Mouse (Mus musculus) kidney, adult 11 months (tissue): ENCODE measurements around the gene Arhgap25.
A peak's percentile ranks its signal among the peaks of the same experiment; 100 is the strongest.

Experiments used
- DNase-seq: peaks from one replicate; pipeline ENCODE4 v3.0.0; 2022

The Arhgap25 gene

GRCm38 (mm10) chr6:87436745-87437144, 96.3 kb downstream of the Arhgap25 start:
- DNase-seq = no peak

GRCm38 (mm10) chr6:87435791-87436190, 97.3 kb downstream of the Arhgap25 start:
- no peak for DNase-seq

- DNase-seq = no peak
Measured at GRCm38 (mm10) chr6:87428487-87429044, 104.5 kb downstream of the Arhgap25 start, which contains the start of gene Bmp10. Gene Bmp10 (plus strand): TSS chr6:87428994.

- DNase-seq = no peak
Measured at GRCm38 (mm10) chr6:87427616-87428015, 105.4 kb downstream of the Arhgap25 start.

GRCm38 (mm10) chr6:87426954-87427353, 106.1 kb downstream of the Arhgap25 start:
- no peak for DNase-seq

- DNase-seq = peak; percentile 48
Measured at GRCm38 (mm10) chr6:87424037-87424816, 108.8 kb downstream of the Arhgap25 start.

- DNase-seq = no peak
Measured at GRCm38 (mm10) chr6:87422304-87422703, 110.8 kb downstream of the Arhgap25 start.

GRCm38 (mm10) chr6:87412011-87412410, 121.0 kb downstream of the Arhgap25 start:
- DNase-seq = no peak
